Mouse (Mus musculus) ES-E14 (cell line): ENCODE results near the gene Abraxas2.

Experiments used
- CHD2 ChIP-seq: IDR thresholded peaks from 2 replicates; pipeline ENCODE4 v1.6.1; 2014; ENCODE audit warnings: mild to moderate bottlenecking, low read depth, low read length, inconsistent platforms
- MAFK ChIP-seq: IDR thresholded peaks from 2 replicates; pipeline ENCODE4 v1.6.1; 2014; ENCODE audit warnings: mild to moderate bottlenecking, low read depth, low read length, inconsistent platforms; ENCODE audit not compliant: insufficient read depth
- ZC3H11A ChIP-seq: IDR thresholded peaks from 2 replicates; pipeline ENCODE4 v1.6.1; 2012; ENCODE audit warnings: low read depth, mild to moderate bottlenecking, inconsistent platforms, low read length, borderline replicate concordance

- TF ChIP-seq MAFK (no peak), ZC3H11A (no peak), CHD2 (no peak)
These were observed 48.7 kb upstream of the Abraxas2 start for GRCm38 (mm10) chr7:132810368-132810767.
